Mouse (Mus musculus) C2C12 (cell line): Measurements from ENCODE around the gene Ngf.

Source experiments
- CEBPB ChIP-seq: IDR thresholded peaks from one replicate; pipeline ENCODE4 v1.6.1; 2011; ENCODE audit warnings: low read depth, mild to moderate bottlenecking, control low read depth, moderate library complexity
- CTCF ChIP-seq: IDR thresholded peaks from one replicate; pipeline ENCODE4 v1.5.1; 2011; ENCODE audit not compliant: control insufficient read depth, insufficient read depth, insufficient read length
- FOSL1 ChIP-seq: IDR thresholded peaks from one replicate; pipeline ENCODE4 v1.8.0; 2011; ENCODE audit warnings: mild to moderate bottlenecking, low read length; ENCODE audit not compliant: poor library complexity, insufficient read depth, severe bottlenecking
- MAX ChIP-seq: IDR thresholded peaks from one replicate; pipeline ENCODE4 v1.6.1; 2011; ENCODE audit warnings: mild to moderate bottlenecking, control low read depth
- MYOD1 ChIP-seq: IDR thresholded peaks from one replicate; pipeline ENCODE4 v1.6.1; 2011; ENCODE audit warnings: low read depth; ENCODE audit not compliant: control insufficient read depth, insufficient read length
- MYOG ChIP-seq: IDR thresholded peaks from one replicate; pipeline ENCODE4 v1.6.1; 2011; ENCODE audit not compliant: control insufficient read depth, insufficient read length; ENCODE audit errors: extremely low read depth
- USF1 ChIP-seq: IDR thresholded peaks from one replicate; pipeline ENCODE4 v1.6.1; 2011; ENCODE audit warnings: low read depth, mild to moderate bottlenecking, control low read depth, moderate library complexity

GRCm38 (mm10) chr3:102525856-102526255, 56.1 kb downstream of the Ngf start:
- TF ChIP-seq MAX (no peak), CTCF (no peak), MYOG (no peak), FOSL1 (no peak), USF1 (no peak), MYOD1 (no peak), CEBPB (no peak)
